Mouse (Mus musculus): ENCODE measurements around the gene 1700007K13Rik. TPM values are rescaled to one million over a fixed set of nuclear protein-coding genes. Genes with fewer than 3 reads are reported as not detected.

Gene 1700007K13Rik
- polyA plus RNA-seq, 1 experiment = 7.8 TPM

DNA sequence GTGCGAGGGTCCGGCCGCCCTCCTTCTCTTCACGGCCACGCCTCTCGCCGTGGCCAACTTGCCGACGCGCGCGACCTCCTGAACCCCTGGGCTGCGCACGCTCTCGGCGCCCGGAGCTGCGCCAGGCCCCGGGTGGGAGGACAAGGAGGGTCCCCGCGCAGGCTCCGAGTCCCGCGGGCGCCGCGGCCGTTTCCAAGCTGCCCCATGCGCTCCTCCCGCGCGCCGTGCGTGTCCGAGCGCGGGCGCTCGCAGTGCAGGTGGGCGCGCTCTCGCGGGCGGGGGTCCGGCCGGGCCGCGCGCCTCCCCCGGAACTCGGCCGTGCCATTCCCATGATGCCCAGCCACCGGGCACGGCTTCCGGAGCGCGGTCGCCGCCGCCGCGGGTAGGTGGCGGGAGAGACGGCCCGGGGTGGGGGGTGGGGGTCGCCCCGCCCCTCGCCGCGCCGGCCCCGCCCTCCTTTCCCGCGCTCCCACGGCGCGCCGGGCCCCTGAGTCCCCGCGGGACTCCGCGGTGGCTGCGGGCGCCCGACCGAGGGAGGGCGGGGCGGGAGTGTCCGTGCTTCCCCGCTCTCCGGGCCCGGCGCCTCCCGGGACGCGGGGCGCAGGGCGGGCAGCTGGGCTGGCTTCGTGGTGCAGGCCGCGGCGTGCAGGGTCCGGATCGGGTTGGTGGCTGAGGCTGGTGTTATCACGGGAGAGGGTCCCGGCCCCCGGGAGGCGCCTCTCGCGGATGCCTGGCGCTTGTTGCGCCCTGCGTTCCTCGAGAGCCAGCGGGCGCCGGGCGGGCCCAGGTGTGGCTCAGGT lies 19.4 kb downstream of the 1700007K13Rik start, which contains the start of gene Ppp1r26:
Gene Ppp1r26 (plus strand): TSS at position 286 of the 800 bp plus-strand sequence.
- H3K4me3 ChIP-seq (replicated peaks) = peak within 1 kb of the TSS; percentile 85
- TF ChIP-seq FLI1 (IDR thresholded peaks at IDR 0.05; ENCODE audit: low read length) (no peak), GATA1 (IDR thresholded peaks at IDR 0.05; ENCODE audit: borderline replicate concordance, low read length) (no peak)
- H3K36me3 ChIP-seq (replicated peaks; ENCODE audit: low read length) = no peaks in the 10 kb centered on the region
- peaks cover 15% of the 10 kb centered on the region for H3K9me3 ChIP-seq
- peaks cover 80% of the 10 kb centered on the region for H3K27me3 ChIP-seq (replicated peaks)
- peaks cover 14% of the 10 kb centered on the region for H3K4me1 ChIP-seq

DNA sequence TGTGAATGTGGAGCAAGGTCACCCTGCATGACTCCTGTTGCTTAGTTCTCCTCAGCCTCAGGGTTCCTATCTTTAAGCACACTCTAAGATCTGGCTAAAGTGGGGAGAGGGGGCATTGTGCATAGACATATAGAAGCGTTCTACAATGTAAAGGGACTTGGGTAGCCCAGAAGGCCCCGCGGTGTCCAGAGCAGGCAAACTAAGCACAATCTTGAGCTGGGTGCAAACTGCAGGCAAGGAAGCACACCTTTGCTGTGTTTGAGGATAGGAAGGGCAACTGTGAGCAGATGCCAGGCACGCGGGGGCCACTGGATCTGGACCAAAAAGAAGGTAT lies 20.0 kb downstream of the 1700007K13Rik start:
- no peaks in the 10 kb centered on the region for H3K36me3 ChIP-seq (replicated peaks; ENCODE audit: low read length)
- peaks cover 15% of the 10 kb centered on the region for H3K9me3 ChIP-seq
- peak overlapping the region; percentile 85 for H3K4me3 ChIP-seq (replicated peaks)
- H3K27me3 ChIP-seq (replicated peaks) = peaks cover 75% of the 10 kb centered on the region
- H3K4me1 ChIP-seq = peaks cover 14% of the 10 kb centered on the region
- TF ChIP-seq FLI1 (IDR thresholded peaks at IDR 0.05; ENCODE audit: low read length) (no peak), GATA1 (IDR thresholded peaks at IDR 0.05; ENCODE audit: borderline replicate concordance, low read length) (no peak)

- Histone ChIP-seq H3K4me3 (replicated peaks) (no peak overlapping the region), H3K9me3 (peaks cover 15% of the 10 kb centered on the region), H3K36me3 (replicated peaks; ENCODE audit: low read length) (no peaks in the 10 kb centered on the region), H3K27me3 (replicated peaks) (peaks cover 68% of the 10 kb centered on the region), H3K4me1 (peaks cover 20% of the 10 kb centered on the region)
- TF ChIP-seq GATA1 (IDR thresholded peaks at IDR 0.05; ENCODE audit: borderline replicate concordance, low read length) = no peak
- no peak for TF ChIP-seq FLI1 (IDR thresholded peaks at IDR 0.05; ENCODE audit: low read length)
These were observed 21.1 kb downstream of the 1700007K13Rik start for GRCm38 (mm10) chr2:28445082-28445481.

- Histone ChIP-seq H3K9me3 (peaks cover 27% of the 10 kb centered on the region), H3K27me3 (replicated peaks) (peaks cover 35% of the 10 kb centered on the region), H3K4me1 (peaks cover 7% of the 10 kb centered on the region; the same call in 1 of the 2 replicates), H3K36me3 (replicated peaks; ENCODE audit: low read length) (no peaks in the 10 kb centered on the region), H3K4me3 (replicated peaks) (peak overlapping the region; percentile 59)
- TF ChIP-seq GATA1 (IDR thresholded peaks at IDR 0.05; ENCODE audit: borderline replicate concordance, low read length) (no peak), FLI1 (IDR thresholded peaks at IDR 0.05; ENCODE audit: low read length) (no peak)
These were observed 25.3 kb downstream of the 1700007K13Rik start for GRCm38 (mm10) chr2:28440842-28441241.

- Histone ChIP-seq H3K27me3 (replicated peaks) (peaks cover 8% of the 10 kb centered on the region), H3K4me1 (no peaks in the 10 kb centered on the region), H3K4me3 (replicated peaks) (no peak overlapping the region), H3K36me3 (replicated peaks; ENCODE audit: low read length) (no peaks in the 10 kb centered on the region), H3K9me3 (peaks cover 21% of the 10 kb centered on the region)
- TF ChIP-seq FLI1 (IDR thresholded peaks at IDR 0.05; ENCODE audit: low read length) = no peak
- no peak for TF ChIP-seq GATA1 (IDR thresholded peaks at IDR 0.05; ENCODE audit: borderline replicate concordance, low read length)
These were observed 30.7 kb downstream of the 1700007K13Rik start for GRCm38 (mm10) chr2:28435401-28435800.

DNA sequence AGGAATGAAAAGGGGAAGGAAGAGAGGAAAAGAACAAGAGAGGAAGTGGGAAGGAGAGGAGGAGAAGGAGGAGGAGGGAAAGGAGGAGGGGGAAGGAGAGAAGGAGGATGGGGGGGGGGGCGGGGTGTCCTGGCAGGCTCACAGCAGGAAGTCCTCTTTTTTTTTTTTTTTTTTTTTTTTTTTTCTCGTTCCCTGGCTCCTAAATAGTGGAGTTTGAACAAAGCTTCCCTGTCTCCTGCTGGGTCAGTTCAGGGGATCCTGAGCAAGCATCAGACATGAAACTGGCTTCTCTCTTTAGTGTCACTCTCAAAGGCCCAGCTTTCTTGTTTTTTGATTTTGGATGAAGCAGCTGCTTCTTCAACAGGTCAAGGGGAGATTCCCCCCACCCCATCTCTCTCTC lies 32.6 kb downstream of the 1700007K13Rik start:
- Histone ChIP-seq H3K36me3 (replicated peaks; ENCODE audit: low read length) (no peaks in the 10 kb centered on the region), H3K27me3 (replicated peaks) (peaks cover 11% of the 10 kb centered on the region), H3K9me3 (peaks cover 33% of the 10 kb centered on the region), H3K4me1 (no peaks in the 10 kb centered on the region), H3K4me3 (replicated peaks) (no peak overlapping the region)
- TF ChIP-seq GATA1 (IDR thresholded peaks at IDR 0.05; ENCODE audit: borderline replicate concordance, low read length) (no peak), FLI1 (IDR thresholded peaks at IDR 0.05; ENCODE audit: low read length) (no peak)

- Histone ChIP-seq H3K27me3 (replicated peaks) (peaks cover 11% of the 10 kb centered on the region), H3K36me3 (replicated peaks; ENCODE audit: low read length) (no peaks in the 10 kb centered on the region), H3K4me1 (no peaks in the 10 kb centered on the region), H3K4me3 (replicated peaks) (no peak overlapping the region), H3K9me3 (peaks cover 33% of the 10 kb centered on the region)
- no peak for TF ChIP-seq FLI1 (IDR thresholded peaks at IDR 0.05; ENCODE audit: low read length)
- TF ChIP-seq GATA1 (IDR thresholded peaks at IDR 0.05; ENCODE audit: borderline replicate concordance, low read length) = no peak
These were observed 33.3 kb downstream of the 1700007K13Rik start for GRCm38 (mm10) chr2:28432811-28433210.

GRCm38 (mm10) chr2:28430846-28431245 lies 35.3 kb downstream of the 1700007K13Rik start:
- no peak overlapping the region for H3K4me3 ChIP-seq (replicated peaks)
- TF ChIP-seq FLI1 (IDR thresholded peaks at IDR 0.05; ENCODE audit: low read length) (no peak), GATA1 (IDR thresholded peaks at IDR 0.05; ENCODE audit: borderline replicate concordance, low read length) (no peak)
- H3K27me3 ChIP-seq (replicated peaks) = peaks cover 15% of the 10 kb centered on the region
- H3K4me1 ChIP-seq = no peaks in the 10 kb centered on the region
- H3K36me3 ChIP-seq (replicated peaks; ENCODE audit: low read length) = no peaks in the 10 kb centered on the region
- H3K9me3 ChIP-seq = peaks cover 21% of the 10 kb centered on the region

DNA sequence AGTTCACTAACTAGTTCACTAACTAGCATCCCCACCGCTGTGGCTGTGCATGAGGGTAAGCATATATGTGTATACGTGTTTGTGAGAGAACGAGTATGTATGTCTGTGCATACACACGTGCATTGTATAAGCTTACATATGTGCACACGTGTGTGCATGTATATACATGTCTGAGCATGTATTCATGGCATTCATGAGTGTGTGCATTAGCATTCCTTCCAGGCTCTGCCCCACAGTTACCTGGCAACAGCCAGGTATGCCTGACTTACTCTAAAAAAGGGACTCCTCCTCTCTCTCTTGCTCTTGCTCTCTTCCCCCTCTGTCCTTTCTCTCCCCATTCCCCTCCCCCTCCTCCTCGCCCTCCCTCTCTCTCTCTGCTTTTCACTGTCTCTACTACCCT lies 38.9 kb downstream of the 1700007K13Rik start:
- no peak for TF ChIP-seq GATA1 (IDR thresholded peaks at IDR 0.05; ENCODE audit: borderline replicate concordance, low read length)
- TF ChIP-seq FLI1 (IDR thresholded peaks at IDR 0.05; ENCODE audit: low read length) = no peak
- H3K36me3 ChIP-seq (replicated peaks; ENCODE audit: low read length) = no peaks in the 10 kb centered on the region
- no peak overlapping the region for H3K4me3 ChIP-seq (replicated peaks)
- no peaks in the 10 kb centered on the region for H3K4me1 ChIP-seq
- H3K27me3 ChIP-seq (replicated peaks) = peaks cover 17% of the 10 kb centered on the region
- peaks cover 17% of the 10 kb centered on the region for H3K9me3 ChIP-seq

DNA sequence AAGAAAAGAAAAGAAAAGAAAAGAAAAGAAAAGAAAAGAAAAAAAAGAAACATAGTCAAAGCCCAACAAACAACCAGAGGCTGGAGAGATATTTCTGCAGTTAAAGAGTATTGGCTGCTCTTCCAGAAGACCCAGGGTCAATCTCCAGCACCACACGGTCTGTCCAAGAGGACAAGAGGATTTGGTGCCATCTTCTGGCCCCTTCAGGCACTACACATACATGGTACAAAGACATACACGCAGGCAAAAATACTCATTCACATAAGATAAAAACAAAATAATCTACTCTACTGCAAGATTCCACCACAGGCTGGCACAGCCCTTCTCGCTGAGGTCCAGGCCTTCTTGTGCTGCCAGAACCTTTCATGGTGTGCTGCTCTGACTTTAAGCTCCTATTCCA lies 43.0 kb downstream of the 1700007K13Rik start:
- no peak overlapping the region for H3K4me3 ChIP-seq (replicated peaks)
- H3K9me3 ChIP-seq = no peaks in the 10 kb centered on the region
- peaks cover 28% of the 10 kb centered on the region for H3K27me3 ChIP-seq (replicated peaks)
- TF ChIP-seq GATA1 (IDR thresholded peaks at IDR 0.05; ENCODE audit: borderline replicate concordance, low read length) (no peak), FLI1 (IDR thresholded peaks at IDR 0.05; ENCODE audit: low read length) (no peak)
- no peaks in the 10 kb centered on the region for H3K36me3 ChIP-seq (replicated peaks; ENCODE audit: low read length)
- no peaks in the 10 kb centered on the region for H3K4me1 ChIP-seq
